Mouse (Mus musculus) liver, postnatal 0 days (tissue): ENCODE data around the gene Kremen1.

Experiments used
- CTCF ChIP-seq: sonication (generic); IDR thresholded peaks from 2 replicates; pipeline ENCODE4 v1.5.1; 2016; ENCODE audit warnings: antibody characterized with exemption, low read depth
- EP300 ChIP-seq: IDR thresholded peaks from 2 replicates; pipeline ENCODE4 v1.6.1; 2016; ENCODE audit warnings: antibody characterized with exemption, low read depth, mild to moderate bottlenecking

- TF ChIP-seq CTCF (no peak), EP300 (no peak)
Observed at GRCm38 (mm10) chr11:5259944-5260598, 1.3 kb downstream of the Kremen1 start.
